Mouse (Mus musculus) megakaryocyte-erythroid progenitor cell, adult 5-6 weeks (primary cell): ENCODE measurements around the gene Pim1. TPM values are rescaled to one million over a fixed set of nuclear protein-coding genes. Genes with fewer than 3 reads are reported as not detected.

Experiments
- ATAC-seq: replicated peaks from 2 replicates; pipeline ENCODE4 v1.8.0; 2016; ENCODE audit warnings: mild to moderate bottlenecking, inconsistent platforms; ENCODE audit not compliant: severe bottlenecking, poor library complexity, low FRiP score, low TSS enrichment
- total RNA-seq, 2 experiments: library from RNA; stranded (forward) in 1 of 2; stranded (reverse) in 1 of 2; fragments of 200-1000, 215-1000 nt in 1 of 2; fragments of >200 nt in 1 of 2; fragmentation: Nextera tagmentation in 1 of 2; gene quantifications; 2 replicates each; pipeline ENCODE4 v1.2.3; 2014 to 2017

Pim1 gene
- total RNA-seq, 2 experiments from 2014 or later = 33.2 to 96.9 TPM

- ATAC-seq = no peak
These were observed 26.5 kb upstream of the Pim1 start for GRCm38 (mm10) chr17:29464068-29464467.

GRCm38 (mm10) chr17:29464519-29465140 is 25.9 kb upstream of the Pim1 start:
- no peak for ATAC-seq

GRCm38 (mm10) chr17:29465405-29466010 is 25.0 kb upstream of the Pim1 start:
- ATAC-seq = no peak

GRCm38 (mm10) chr17:29467030-29467429 is 23.5 kb upstream of the Pim1 start:
- ATAC-seq = no peak

GRCm38 (mm10) chr17:29473466-29473865 is 17.1 kb upstream of the Pim1 start:
- ATAC-seq = no peak

- ATAC-seq = no peak
These were observed 16.5 kb upstream of the Pim1 start for GRCm38 (mm10) chr17:29474036-29474435.

- no peak for ATAC-seq
These were observed 15.4 kb upstream of the Pim1 start for GRCm38 (mm10) chr17:29475142-29475541.

- ATAC-seq = no peak
These were observed 14.1 kb upstream of the Pim1 start for GRCm38 (mm10) chr17:29476461-29476860.

- ATAC-seq = no peak
These were observed 13.2 kb upstream of the Pim1 start for GRCm38 (mm10) chr17:29477357-29477756.

GRCm38 (mm10) chr17:29478271-29478670 is 12.3 kb upstream of the Pim1 start:
- no peak for ATAC-seq

- no peak for ATAC-seq
These were observed 10.3 kb upstream of the Pim1 start for GRCm38 (mm10) chr17:29480256-29480655.

- no peak for ATAC-seq
These were observed 7.9 kb upstream of the Pim1 start for GRCm38 (mm10) chr17:29482632-29483031.

- no peak for ATAC-seq
These were observed 7.3 kb upstream of the Pim1 start for GRCm38 (mm10) chr17:29483282-29483681.

GRCm38 (mm10) chr17:29484431-29484830 is 6.1 kb upstream of the Pim1 start:
- no peak for ATAC-seq

GRCm38 (mm10) chr17:29485336-29486233 is 5.0 kb upstream of the Pim1 start:
- ATAC-seq = no peak

- no peak for ATAC-seq
These were observed 2.1 kb upstream of the Pim1 start for GRCm38 (mm10) chr17:29488257-29488977.

- no peak for ATAC-seq
These were observed 1.3 kb upstream of the Pim1 start for GRCm38 (mm10) chr17:29488978-29489970.

GRCm38 (mm10) chr17:29489971-29490712 is 411 bp upstream of the Pim1 start:
- ATAC-seq = peak; percentile 82
